Comparison of ENCODE assay signal across 8 mouse cellular contexts in genomic region chr7:19272173-19272764, GRCm38 (mm10). TPM values are rescaled to one million over a fixed set of nuclear protein-coding genes. Genes with fewer than 3 reads are reported as not detected.
DNase-seq lines count a peak whose midpoint lies in the region; ATAC-seq and TF ChIP-seq lines count a peak whose summit lies in the region.

No protein-coding gene starts in this region.

- no peaks in the 10 kb centered on the region; the same call in 1 of the 2 replicates for H3K4me1 ChIP-seq in bone marrow, adult 2 months (ENCODE audit: control insufficient read depth, insufficient read depth, low read length)
- H3K4me1 ChIP-seq in hindbrain, embryonic 10.5 days (replicated peaks) = peaks cover 34% of the 10 kb centered on the region
- peaks cover 18% of the 10 kb centered on the region for H3K4me1 ChIP-seq in limb, embryonic 14.5 days (ENCODE audit: control insufficient read depth, insufficient read depth, low read length)
- H3K4me1 ChIP-seq in midbrain, embryonic 14.5 days (ENCODE audit: control insufficient read depth, insufficient read depth, low read length) = peaks cover 16% of the 10 kb centered on the region
- H3K4me1 ChIP-seq in stomach, embryonic 16.5 days (ENCODE audit: control insufficient read depth, insufficient read depth, low read length) = peaks cover 26% of the 10 kb centered on the region

- peak overlapping the region; percentile 71 for H3K4me3 ChIP-seq in bone marrow, adult 2 months (replicated peaks; ENCODE audit: control insufficient read depth, low read depth, low read length)
- peak overlapping the region; percentile 99 for H3K4me3 ChIP-seq in hindbrain, embryonic 10.5 days
- H3K4me3 ChIP-seq in limb, embryonic 14.5 days (replicated peaks; ENCODE audit: low read length) = peak overlapping the region; percentile 92
- peak overlapping the region; percentile 94 for H3K4me3 ChIP-seq in midbrain, embryonic 14.5 days (replicated peaks; ENCODE audit: low read depth, low read length)
- H3K4me3 ChIP-seq in stomach, embryonic 16.5 days (replicated peaks; ENCODE audit: low read length) = peak overlapping the region; percentile 98

- TF ChIP-seq CTCF in bone marrow, adult 2 months (IDR thresholded peaks at IDR 0.05; ENCODE audit: control insufficient read depth, insufficient read depth, low read length) = no peak

- TF ChIP-seq POLR2A in bone marrow, adult 2 months (IDR thresholded peaks at IDR 0.05; ENCODE audit: borderline replicate concordance, control insufficient read depth, low read depth, low read length) = peak; percentile 35; the same call in 1 of the 2 replicates
- 0 out of 2 replicates have a peak, but pooled peaks have one; percentile 16 for TF ChIP-seq POLR2A in limb, embryonic 14.5 days (IDR thresholded peaks at IDR 0.05; ENCODE audit: borderline replicate concordance, extremely low read depth, insufficient read depth, insufficient read length)

- peak overlapping the region; percentile 97 for H3K4me2 ChIP-seq in limb, embryonic 14.5 days (replicated peaks; ENCODE audit: low read depth, low read length, severe bottlenecking)
- peak overlapping the region; percentile 90 for H3K4me2 ChIP-seq in midbrain, embryonic 14.5 days (ENCODE audit: low read length)
- H3K4me2 ChIP-seq in stomach, embryonic 16.5 days (ENCODE audit: low read depth, low read length) = peak overlapping the region; percentile 90

- peak overlapping the region; percentile 95 for H3K27ac ChIP-seq in bone marrow, adult 2 months (ENCODE audit: control insufficient read depth, insufficient read depth, low read depth, low read length, poor library complexity)
- H3K27ac ChIP-seq in hindbrain, embryonic 10.5 days = peak overlapping the region; percentile 95
- peak overlapping the region; percentile 76 for H3K27ac ChIP-seq in limb, embryonic 14.5 days (replicated peaks; ENCODE audit: low read depth, low read length)
- peak overlapping the region; percentile 75 for H3K27ac ChIP-seq in midbrain, embryonic 14.5 days (replicated peaks; ENCODE audit: low read depth, low read length)
- H3K27ac ChIP-seq in stomach, embryonic 16.5 days (ENCODE audit: low read length) = peak overlapping the region; percentile 96

- H3K36me3 ChIP-seq in hindbrain, embryonic 10.5 days = peaks cover 9% of the 10 kb centered on the region
- peaks cover 7% of the 10 kb centered on the region for H3K36me3 ChIP-seq in limb, embryonic 14.5 days (ENCODE audit: control insufficient read depth, insufficient read depth, low read length)
- H3K36me3 ChIP-seq in midbrain, embryonic 14.5 days (ENCODE audit: control insufficient read depth, insufficient read depth, low read length) = peaks cover 2% of the 10 kb centered on the region; the same call in 1 of the 2 replicates
- H3K36me3 ChIP-seq in stomach, embryonic 16.5 days (ENCODE audit: control insufficient read depth, insufficient read depth, low read length) = no peaks in the 10 kb centered on the region

- ATAC-seq in frontal cortex, adult (ENCODE audit: low TSS enrichment) = 0 out of 2 replicates have a peak, but pooled peaks have one; percentile 10
- ATAC-seq in erythroblast, adult 5-6 weeks (replicated peaks; ENCODE audit: low FRiP score, poor library complexity, severe bottlenecking) = peak; percentile 79
- ATAC-seq in limb, embryonic 14.5 days (ENCODE audit: low FRiP score, low read depth) = peak; percentile 82
- ATAC-seq in midbrain, embryonic 14.5 days (ENCODE audit: low FRiP score, low TSS enrichment) = peak; percentile 73
- ATAC-seq in stomach, embryonic 16.5 days (ENCODE audit: insufficient read depth, low FRiP score) = peak; percentile 69

- DNase-seq in frontal cortex, postnatal 14 days (ENCODE audit: low spot score in 2 of 2) = no peak
- DNase-seq in hindbrain, embryonic 10.5 days (ENCODE audit: low spot score) = peak; percentile 82
- DNase-seq in limb, embryonic 14.5 days (ENCODE audit: low spot score) = peak; percentile 80
- DNase-seq in midbrain, embryonic 14.5 days = peak; percentile 82

- no peaks in the 10 kb centered on the region for H3K9me3 ChIP-seq in hindbrain, embryonic 10.5 days
- H3K9me3 ChIP-seq in limb, embryonic 14.5 days (ENCODE audit: control insufficient read depth, low read length) = no peaks in the 10 kb centered on the region
- no peaks in the 10 kb centered on the region for H3K9me3 ChIP-seq in midbrain, embryonic 14.5 days (ENCODE audit: control insufficient read depth, low read length)
- H3K9me3 ChIP-seq in stomach, embryonic 16.5 days (replicated peaks; ENCODE audit: control insufficient read depth, low read length) = no peaks in the 10 kb centered on the region

- peak overlapping the region; percentile 77 for H3K9ac ChIP-seq in limb, embryonic 14.5 days (ENCODE audit: low read depth, low read length, severe bottlenecking)
- H3K9ac ChIP-seq in midbrain, embryonic 14.5 days (replicated peaks; ENCODE audit: low read length) = peak overlapping the region; percentile 82
- peak overlapping the region; percentile 96 for H3K9ac ChIP-seq in stomach, embryonic 16.5 days (ENCODE audit: low read length)

- peaks cover 5% of the 10 kb centered on the region for H3K27me3 ChIP-seq in hindbrain, embryonic 10.5 days (ENCODE audit: insufficient read depth, poor library complexity, severe bottlenecking)
- no peaks in the 10 kb centered on the region for H3K27me3 ChIP-seq in limb, embryonic 14.5 days (ENCODE audit: control insufficient read depth, insufficient read depth, low read length)
- H3K27me3 ChIP-seq in midbrain, embryonic 14.5 days (ENCODE audit: control insufficient read depth, insufficient read depth, low read length) = no peaks in the 10 kb centered on the region
- H3K27me3 ChIP-seq in stomach, embryonic 16.5 days (ENCODE audit: control insufficient read depth, insufficient read depth, low read length) = no peaks in the 10 kb centered on the region

- WGBS in bone marrow, adult 2 months = under 1% methylated on average over 36 of the region's 36 CpGs
- under 1% methylated on average over 36 of the region's 36 CpGs for WGBS in hindbrain, embryonic 10.5 days
- WGBS in limb, embryonic 14.5 days = under 1% methylated on average over 34 of the region's 36 CpGs
- 1% methylated on average over 36 of the region's 36 CpGs for WGBS in midbrain, embryonic 14.5 days
- under 1% methylated on average over 36 of the region's 36 CpGs for WGBS in stomach, embryonic 16.5 days

RNA-seq across cellular contexts. Expression of gene Vasp, which starts 0.7 kb away (rescaled TPM):
- polyA plus RNA-seq in bone marrow, adult 2 months (2011; ENCODE audit: insufficient read depth, insufficient read length, low replicate concordance, missing spikeins) = 83.3 and 135 TPM in 2 replicates
- total RNA-seq in erythroblast, adult 5-6 weeks (2015; ENCODE audit: low replicate concordance) = 34.6 and 35.9 TPM in 2 replicates
- 32.5 and 56.6 TPM in 2 replicates for total RNA-seq in erythroblast, adult 5-6 weeks (2017; ENCODE audit: low replicate concordance)
- 58.8 and 62.0 TPM in 2 replicates for polyA plus RNA-seq in hindbrain, embryonic 10.5 days (2016; fragmentation: Nextera tagmentation; extraction: Ambion mirVana)
- polyA plus RNA-seq in limb, embryonic 14.5 days (2012; rRNA removed) = 126 and 169 TPM in 2 replicates
- 66.7 and 67.0 TPM in 2 replicates for polyA plus RNA-seq in limb, embryonic 14.5 days (2014; fragmentation: Nextera tagmentation; extraction: Ambion mirVana)
- polyA plus RNA-seq in midbrain, embryonic 14.5 days (2014; fragmentation: Nextera tagmentation; extraction: Ambion mirVana) = 28.9 and 29.1 TPM in 2 replicates
- polyA plus RNA-seq in stomach, embryonic 16.5 days (2015; fragmentation: Nextera tagmentation; extraction: Ambion mirVana) = 77.8 and 85.6 TPM in 2 replicates

RNA-seq across cellular contexts. Expression of gene Ppm1n, which starts 7.6 kb away (rescaled TPM):
- 3.6 TPM in 1 of 2 replicates, not detected in the other for polyA plus RNA-seq in bone marrow, adult 2 months (2011; ENCODE audit: insufficient read depth, insufficient read length, low replicate concordance, missing spikeins)
- total RNA-seq in erythroblast, adult 5-6 weeks (2015; ENCODE audit: low replicate concordance) = not detected in 2 replicates
- total RNA-seq in erythroblast, adult 5-6 weeks (2017; ENCODE audit: low replicate concordance) = not detected in 2 replicates
- polyA plus RNA-seq in hindbrain, embryonic 10.5 days (2016; fragmentation: Nextera tagmentation; extraction: Ambion mirVana) = 0.30 and 0.42 TPM in 2 replicates
- not detected in 2 replicates for polyA plus RNA-seq in limb, embryonic 14.5 days (2012; rRNA removed)
- not detected in 2 replicates for polyA plus RNA-seq in limb, embryonic 14.5 days (2014; fragmentation: Nextera tagmentation; extraction: Ambion mirVana)
- 0.62 and 1.2 TPM in 2 replicates for polyA plus RNA-seq in midbrain, embryonic 14.5 days (2014; fragmentation: Nextera tagmentation; extraction: Ambion mirVana)
- 0.17 TPM in 1 of 2 replicates, not detected in the other for polyA plus RNA-seq in stomach, embryonic 16.5 days (2015; fragmentation: Nextera tagmentation; extraction: Ambion mirVana)

RNA-seq across cellular contexts. Expression of gene Rtn2, which starts 10.2 kb away (rescaled TPM):
- polyA plus RNA-seq in bone marrow, adult 2 months (2011; ENCODE audit: insufficient read depth, insufficient read length, low replicate concordance, missing spikeins) = 0.92 and 2.3 TPM in 2 replicates
- total RNA-seq in erythroblast, adult 5-6 weeks (2015; ENCODE audit: low replicate concordance) = not detected in 2 replicates
- not detected in 2 replicates for total RNA-seq in erythroblast, adult 5-6 weeks (2017; ENCODE audit: low replicate concordance)
- 37.3 and 67.8 TPM in 2 replicates for polyA plus RNA-seq in hindbrain, embryonic 10.5 days (2016; fragmentation: Nextera tagmentation; extraction: Ambion mirVana)
- polyA plus RNA-seq in limb, embryonic 14.5 days (2012; rRNA removed) = 44.3 and 59.4 TPM in 2 replicates
- polyA plus RNA-seq in limb, embryonic 14.5 days (2014; fragmentation: Nextera tagmentation; extraction: Ambion mirVana) = 22.5 and 30.6 TPM in 2 replicates
- polyA plus RNA-seq in midbrain, embryonic 14.5 days (2014; fragmentation: Nextera tagmentation; extraction: Ambion mirVana) = 100.0 and 101 TPM in 2 replicates
- 14.8 and 21.7 TPM in 2 replicates for polyA plus RNA-seq in stomach, embryonic 16.5 days (2015; fragmentation: Nextera tagmentation; extraction: Ambion mirVana)

RNA-seq across cellular contexts. Expression of gene Fosb, which starts 37.6 kb away (rescaled TPM):
- 0.50 and 1.1 TPM in 2 replicates for polyA plus RNA-seq in bone marrow, adult 2 months (2011; ENCODE audit: insufficient read depth, insufficient read length, low replicate concordance, missing spikeins)
- 2.9 and 3.1 TPM in 2 replicates for total RNA-seq in erythroblast, adult 5-6 weeks (2015; ENCODE audit: low replicate concordance)
- total RNA-seq in erythroblast, adult 5-6 weeks (2017; ENCODE audit: low replicate concordance) = 2.2 and 3.8 TPM in 2 replicates
- not detected in 2 replicates for polyA plus RNA-seq in hindbrain, embryonic 10.5 days (2016; fragmentation: Nextera tagmentation; extraction: Ambion mirVana)
- 0.69 and 0.88 TPM in 2 replicates for polyA plus RNA-seq in limb, embryonic 14.5 days (2012; rRNA removed)
- polyA plus RNA-seq in limb, embryonic 14.5 days (2014; fragmentation: Nextera tagmentation; extraction: Ambion mirVana) = 0.14 and 0.28 TPM in 2 replicates
- polyA plus RNA-seq in midbrain, embryonic 14.5 days (2014; fragmentation: Nextera tagmentation; extraction: Ambion mirVana) = not detected in 2 replicates
- polyA plus RNA-seq in stomach, embryonic 16.5 days (2015; fragmentation: Nextera tagmentation; extraction: Ambion mirVana) = 0.25 and 0.27 TPM in 2 replicates

RNA-seq across cellular contexts. Expression of gene Opa3, which starts 44.1 kb away (rescaled TPM):
- polyA plus RNA-seq in bone marrow, adult 2 months (2011; ENCODE audit: insufficient read depth, insufficient read length, low replicate concordance, missing spikeins) = 7.5 and 8.5 TPM in 2 replicates
- total RNA-seq in erythroblast, adult 5-6 weeks (2015; ENCODE audit: low replicate concordance) = 6.5 and 7.7 TPM in 2 replicates
- 2.1 and 5.6 TPM in 2 replicates for total RNA-seq in erythroblast, adult 5-6 weeks (2017; ENCODE audit: low replicate concordance)
- 47.8 and 51.1 TPM in 2 replicates for polyA plus RNA-seq in hindbrain, embryonic 10.5 days (2016; fragmentation: Nextera tagmentation; extraction: Ambion mirVana)
- 19.6 and 23.6 TPM in 2 replicates for polyA plus RNA-seq in limb, embryonic 14.5 days (2012; rRNA removed)
- 27.5 and 31.7 TPM in 2 replicates for polyA plus RNA-seq in limb, embryonic 14.5 days (2014; fragmentation: Nextera tagmentation; extraction: Ambion mirVana)
- polyA plus RNA-seq in midbrain, embryonic 14.5 days (2014; fragmentation: Nextera tagmentation; extraction: Ambion mirVana) = 33.2 and 35.0 TPM in 2 replicates
- polyA plus RNA-seq in stomach, embryonic 16.5 days (2015; fragmentation: Nextera tagmentation; extraction: Ambion mirVana) = 33.0 and 34.5 TPM in 2 replicates

Comparison
In these comparisons a context has a peak if more than half of its experiments do, and no peak if none do; other contexts are left out.
1. ATAC-seq: peak in every context shown above with its lines; median percentile 82 in limb, embryonic 14.5 days; 79 in erythroblast, adult 5-6 weeks; 73 in midbrain, embryonic 14.5 days; 69 in stomach, embryonic 16.5 days; 10 in frontal cortex, adult.
2. DNase-seq: peak in hindbrain, embryonic 10.5 days (single experiment), limb, embryonic 14.5 days (single experiment) and midbrain, embryonic 14.5 days (single experiment); none in frontal cortex, postnatal 14 days (0 of 2).
3. Peak in every context shown above with its lines, with median percentiles within 50 percentile points of each other: H3K27ac ChIP-seq, H3K4me3 ChIP-seq, H3K4me2 ChIP-seq and H3K9ac ChIP-seq.